Mouse (Mus musculus): ENCODE measurements around the gene Lclat1. TPM values are rescaled to one million over a fixed set of nuclear protein-coding genes. Genes with fewer than 3 reads are reported as not detected.
A peak's percentile ranks its signal among the peaks of the same experiment; 100 is the strongest.

Lclat1 gene
- polyA plus RNA-seq, 1 experiment: 0.46 TPM

GRCm38 (mm10) chr17:73186929-73187328 lies 79.1 kb downstream of the Lclat1 start:
- Histone ChIP-seq H3K4me1 (peaks cover 30% of the 10 kb centered on the region), H3K4me3 (replicated peaks) (no peak overlapping the region), H3K27me3 (replicated peaks) (no peaks in the 10 kb centered on the region), H3K36me3 (replicated peaks; ENCODE audit: low read length) (peaks cover 9% of the 10 kb centered on the region), H3K9me3 (no peaks in the 10 kb centered on the region)
- TF ChIP-seq GATA1 (IDR thresholded peaks at IDR 0.05; ENCODE audit: borderline replicate concordance, low read length) (no peak), FLI1 (IDR thresholded peaks at IDR 0.05; ENCODE audit: low read length) (no peak)

GRCm38 (mm10) chr17:73194146-73194545 lies 86.4 kb downstream of the Lclat1 start:
- Histone ChIP-seq H3K4me1 (peaks cover 37% of the 10 kb centered on the region), H3K27me3 (replicated peaks) (no peaks in the 10 kb centered on the region), H3K36me3 (replicated peaks; ENCODE audit: low read length) (peaks cover 5% of the 10 kb centered on the region), H3K9me3 (no peaks in the 10 kb centered on the region), H3K4me3 (replicated peaks) (no peak overlapping the region)
- TF ChIP-seq GATA1 (IDR thresholded peaks at IDR 0.05; ENCODE audit: borderline replicate concordance, low read length): no peak
- TF ChIP-seq FLI1 (IDR thresholded peaks at IDR 0.05; ENCODE audit: low read length): no peak

- H3K27me3 ChIP-seq (replicated peaks): no peaks in the 10 kb centered on the region
- peaks cover 5% of the 10 kb centered on the region for H3K36me3 ChIP-seq (replicated peaks; ENCODE audit: low read length)
- TF ChIP-seq GATA1 (IDR thresholded peaks at IDR 0.05; ENCODE audit: borderline replicate concordance, low read length): no peak
- no peak for TF ChIP-seq FLI1 (IDR thresholded peaks at IDR 0.05; ENCODE audit: low read length)
- H3K4me3 ChIP-seq (replicated peaks): no peak overlapping the region
- H3K9me3 ChIP-seq: no peaks in the 10 kb centered on the region
- peaks cover 33% of the 10 kb centered on the region for H3K4me1 ChIP-seq
Measured at GRCm38 (mm10) chr17:73194575-73194974, 86.8 kb downstream of the Lclat1 start.

DNA sequence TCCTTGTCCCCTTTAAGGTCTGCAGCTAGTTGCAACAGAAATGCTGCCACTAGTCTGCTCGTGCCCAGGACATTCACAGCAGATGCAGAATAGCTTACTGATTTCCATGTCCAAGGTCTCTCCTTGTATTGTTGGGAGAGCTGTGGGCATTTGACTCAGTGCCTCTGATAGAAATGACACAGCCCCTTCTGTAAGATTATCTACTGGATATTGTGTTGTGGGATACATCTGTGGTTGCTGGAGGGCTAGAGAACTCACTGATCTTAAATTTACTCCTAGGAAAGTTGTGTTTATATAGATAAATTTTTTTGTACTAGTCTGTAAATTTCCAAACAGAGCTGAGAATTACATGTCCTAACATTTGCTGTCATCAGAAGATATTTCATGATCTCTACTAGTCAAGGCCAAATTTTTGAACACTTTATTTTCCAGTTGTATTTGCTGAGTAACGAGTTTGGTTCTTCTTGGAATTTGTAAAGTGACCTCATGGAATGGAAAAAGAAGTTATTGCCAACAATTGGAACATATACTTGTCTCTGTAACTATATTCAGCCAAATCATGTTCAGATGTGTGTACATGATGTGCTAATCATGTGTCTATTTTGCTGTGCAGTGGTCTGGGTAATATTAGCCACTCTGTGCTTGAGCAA lies 87.4 kb downstream of the Lclat1 start:
- Histone ChIP-seq H3K36me3 (replicated peaks; ENCODE audit: low read length) (peaks cover 5% of the 10 kb centered on the region), H3K4me3 (replicated peaks) (no peak overlapping the region), H3K27me3 (replicated peaks) (no peaks in the 10 kb centered on the region), H3K9me3 (no peaks in the 10 kb centered on the region), H3K4me1 (peaks cover 27% of the 10 kb centered on the region)
- TF ChIP-seq GATA1 (IDR thresholded peaks at IDR 0.05; ENCODE audit: borderline replicate concordance, low read length): no peak
- no peak for TF ChIP-seq FLI1 (IDR thresholded peaks at IDR 0.05; ENCODE audit: low read length)

GRCm38 (mm10) chr17:73196139-73196538 lies 88.4 kb downstream of the Lclat1 start:
- Histone ChIP-seq H3K9me3 (no peaks in the 10 kb centered on the region), H3K36me3 (replicated peaks; ENCODE audit: low read length) (no peaks in the 10 kb centered on the region), H3K4me1 (peaks cover 20% of the 10 kb centered on the region), H3K27me3 (replicated peaks) (no peaks in the 10 kb centered on the region), H3K4me3 (replicated peaks) (no peak overlapping the region)
- TF ChIP-seq FLI1 (IDR thresholded peaks at IDR 0.05; ENCODE audit: low read length) (no peak), GATA1 (IDR thresholded peaks at IDR 0.05; ENCODE audit: borderline replicate concordance, low read length) (no peak)

DNA sequence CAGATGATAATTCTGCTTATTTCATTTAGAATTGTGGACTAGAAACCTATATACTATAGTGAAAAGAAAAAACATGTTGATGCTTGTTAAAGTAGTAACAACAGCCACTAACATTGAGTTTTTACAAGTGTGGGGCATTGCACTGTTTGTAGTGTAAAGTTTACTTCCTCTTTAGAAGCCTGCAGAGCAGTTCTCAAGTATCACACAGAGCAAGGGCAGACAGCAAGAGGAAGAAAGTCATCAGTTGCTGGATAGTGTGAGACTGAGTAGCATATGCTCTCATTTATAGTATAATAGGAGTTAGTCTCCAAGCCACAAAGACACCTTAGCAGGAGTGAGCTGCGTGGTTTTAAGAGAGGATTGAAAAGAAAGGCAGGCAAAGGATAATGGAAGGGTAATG lies 89.9 kb downstream of the Lclat1 start:
- H3K4me1 ChIP-seq: peaks cover 20% of the 10 kb centered on the region
- H3K36me3 ChIP-seq (replicated peaks; ENCODE audit: low read length): peaks cover 2% of the 10 kb centered on the region
- TF ChIP-seq GATA1 (IDR thresholded peaks at IDR 0.05; ENCODE audit: borderline replicate concordance, low read length) (no peak), FLI1 (IDR thresholded peaks at IDR 0.05; ENCODE audit: low read length) (no peak)
- peaks cover 2% of the 10 kb centered on the region for H3K9me3 ChIP-seq
- H3K27me3 ChIP-seq (replicated peaks): no peaks in the 10 kb centered on the region
- H3K4me3 ChIP-seq (replicated peaks): no peak overlapping the region

GRCm38 (mm10) chr17:73199387-73199786 lies 91.6 kb downstream of the Lclat1 start:
- H3K4me1 ChIP-seq: peaks cover 13% of the 10 kb centered on the region
- peaks cover 13% of the 10 kb centered on the region for H3K36me3 ChIP-seq (replicated peaks; ENCODE audit: low read length)
- H3K27me3 ChIP-seq (replicated peaks): no peaks in the 10 kb centered on the region
- H3K4me3 ChIP-seq (replicated peaks): no peak overlapping the region
- TF ChIP-seq GATA1 (IDR thresholded peaks at IDR 0.05; ENCODE audit: borderline replicate concordance, low read length) (no peak), FLI1 (IDR thresholded peaks at IDR 0.05; ENCODE audit: low read length) (no peak)
- H3K9me3 ChIP-seq: peaks cover 7% of the 10 kb centered on the region

DNA sequence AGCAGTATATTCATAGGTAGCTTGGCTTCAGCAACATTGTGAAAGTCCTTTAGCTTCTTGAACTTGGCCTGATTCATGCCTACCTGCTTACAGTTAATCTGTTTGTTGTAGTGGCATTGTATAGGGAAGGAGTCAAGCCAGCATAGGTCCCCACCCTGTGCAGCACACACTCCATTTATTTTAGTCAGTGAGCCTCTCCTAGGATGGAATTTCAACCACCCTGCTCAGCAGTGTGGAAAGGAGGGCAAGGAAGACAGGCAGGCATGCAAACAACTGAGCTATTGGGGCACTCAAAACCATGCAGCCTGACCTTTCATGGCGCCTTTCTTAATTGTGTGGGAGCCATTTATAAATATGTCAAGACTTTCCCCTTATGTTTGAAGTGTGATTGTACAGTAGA lies 92.6 kb downstream of the Lclat1 start:
- Histone ChIP-seq H3K27me3 (replicated peaks) (no peaks in the 10 kb centered on the region), H3K9me3 (peaks cover 7% of the 10 kb centered on the region), H3K4me1 (peaks cover 5% of the 10 kb centered on the region), H3K36me3 (replicated peaks; ENCODE audit: low read length) (peaks cover 13% of the 10 kb centered on the region), H3K4me3 (replicated peaks) (no peak overlapping the region)
- no peak for TF ChIP-seq GATA1 (IDR thresholded peaks at IDR 0.05; ENCODE audit: borderline replicate concordance, low read length)
- no peak for TF ChIP-seq FLI1 (IDR thresholded peaks at IDR 0.05; ENCODE audit: low read length)

DNA sequence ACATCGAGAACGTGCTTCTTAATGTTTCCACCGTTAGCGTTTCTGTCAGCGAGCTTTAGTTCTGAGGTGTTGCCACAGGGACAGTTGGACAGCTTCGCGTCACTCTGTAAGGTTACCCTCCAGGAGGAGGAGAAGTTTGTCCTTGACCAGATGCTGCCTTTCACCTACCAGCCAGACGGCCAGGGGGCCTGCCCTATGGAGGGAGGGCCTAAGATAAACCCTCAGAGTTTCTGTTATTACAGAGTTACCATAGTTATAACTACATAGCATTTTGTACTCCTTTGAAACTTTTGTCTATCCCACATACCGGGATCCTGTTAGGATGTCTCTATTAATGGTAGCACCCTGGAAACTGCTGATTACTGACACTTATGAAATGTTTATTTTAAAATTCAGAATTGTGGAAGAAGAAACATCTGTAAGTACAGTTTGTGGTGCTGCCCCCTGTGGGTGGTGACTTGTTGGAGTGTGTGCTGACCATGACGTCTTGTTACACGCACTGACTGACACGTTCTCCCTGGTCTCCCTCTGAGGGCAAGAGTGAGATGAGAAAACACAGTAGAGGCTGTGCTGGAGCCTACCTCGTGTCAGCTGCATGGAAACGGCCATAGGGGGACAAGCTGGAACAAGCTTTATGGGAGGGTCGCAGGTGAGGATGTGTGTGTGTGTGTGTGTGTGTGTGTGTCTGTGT lies 96.0 kb downstream of the Lclat1 start:
- peak overlapping the region; percentile 28 for H3K4me3 ChIP-seq (replicated peaks)
- no peaks in the 10 kb centered on the region for H3K4me1 ChIP-seq
- H3K36me3 ChIP-seq (replicated peaks; ENCODE audit: low read length): peaks cover 13% of the 10 kb centered on the region
- H3K9me3 ChIP-seq: peaks cover 7% of the 10 kb centered on the region
- no peaks in the 10 kb centered on the region for H3K27me3 ChIP-seq (replicated peaks)
- TF ChIP-seq GATA1 (IDR thresholded peaks at IDR 0.05; ENCODE audit: borderline replicate concordance, low read length) (no peak), FLI1 (IDR thresholded peaks at IDR 0.05; ENCODE audit: low read length) (no peak)

DNA sequence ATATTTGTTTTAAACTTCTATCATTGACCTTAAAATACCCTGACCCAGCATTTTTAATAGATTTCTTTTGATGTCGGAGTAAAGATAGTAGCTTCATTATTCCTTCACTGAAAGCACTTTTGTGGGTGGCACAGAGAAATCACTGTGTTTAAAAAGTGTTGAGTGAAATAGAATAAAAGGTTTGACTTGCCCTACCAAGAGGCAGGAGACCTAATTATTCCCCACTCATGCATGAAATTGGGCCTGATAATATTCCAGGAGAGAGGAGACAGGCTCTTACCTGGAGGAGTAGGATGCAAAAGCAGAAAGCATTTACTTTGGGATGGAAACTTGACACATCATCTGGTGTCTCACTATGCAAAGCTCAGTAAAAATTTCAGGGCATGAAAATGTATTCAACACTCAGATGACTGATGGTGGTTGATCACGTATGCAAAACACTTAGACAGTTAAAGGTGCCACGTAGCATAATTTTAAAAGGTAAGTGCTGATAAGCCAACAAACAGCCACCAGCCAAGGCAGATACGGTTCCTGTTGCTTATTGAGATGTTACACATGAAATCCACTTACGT lies 103.3 kb downstream of the Lclat1 start:
- no peaks in the 10 kb centered on the region for H3K27me3 ChIP-seq (replicated peaks)
- TF ChIP-seq FLI1 (IDR thresholded peaks at IDR 0.05; ENCODE audit: low read length): no peak
- TF ChIP-seq GATA1 (IDR thresholded peaks at IDR 0.05; ENCODE audit: borderline replicate concordance, low read length): no peak
- no peak overlapping the region for H3K4me3 ChIP-seq (replicated peaks)
- no peaks in the 10 kb centered on the region for H3K9me3 ChIP-seq
- no peaks in the 10 kb centered on the region for H3K4me1 ChIP-seq
- no peaks in the 10 kb centered on the region for H3K36me3 ChIP-seq (replicated peaks; ENCODE audit: low read length)
